ENCODE assay signal across 9 mouse cellular contexts in genomic region chr4:46649161-46649560, GRCm38 (mm10). TPM values are rescaled to one million over a fixed set of nuclear protein-coding genes. Genes with fewer than 3 reads are reported as not detected.
A peak's percentile ranks its signal among the peaks of the same experiment; 100 is the strongest.
DNase-seq lines count a peak whose midpoint lies in the region; ATAC-seq and TF ChIP-seq lines count a peak whose summit lies in the region.
"Had no signal": no experiment of that assay in that cellular context is flagged by ENCODE, and none has a peak within 500 bp of the region (broad histone marks: within the 10 kb centered on the region; RNA-seq: fewer than 3 reads in every experiment).

No protein-coding gene starts in this region.

- no peak overlapping the region for H3K9ac ChIP-seq in neural tube, embryonic 11.5 days (ENCODE audit: low read length)
- H3K9ac ChIP-seq in limb, embryonic 14.5 days (ENCODE audit: low read depth, low read length, severe bottlenecking) = 0 out of 2 replicates have a peak overlapping the region, but pooled peaks have one; percentile 69
- peak overlapping the region; percentile 76 for H3K9ac ChIP-seq in stomach, embryonic 16.5 days (ENCODE audit: low read length)

- peak overlapping the region; percentile 93 for H3K4me2 ChIP-seq in neural tube, embryonic 11.5 days (ENCODE audit: low read depth)
- peak overlapping the region; percentile 85 for H3K4me2 ChIP-seq in limb, embryonic 14.5 days (replicated peaks; ENCODE audit: low read depth, low read length, severe bottlenecking)
- peak overlapping the region; percentile 96 for H3K4me2 ChIP-seq in stomach, embryonic 16.5 days (ENCODE audit: low read depth, low read length)

- no peak for TF ChIP-seq CTCF in cerebellum, adult 2 months (IDR thresholded peaks at IDR 0.05; ENCODE audit: borderline replicate concordance, insufficient read depth, low read depth, low read length)

- no peak for TF ChIP-seq POLR2A in cerebellum, adult 2 months (IDR thresholded peaks at IDR 0.05; ENCODE audit: borderline replicate concordance, insufficient read depth, low read length)
- TF ChIP-seq POLR2A in limb, embryonic 14.5 days (IDR thresholded peaks at IDR 0.05; ENCODE audit: borderline replicate concordance, extremely low read depth, insufficient read depth, insufficient read length) = no peak

- H3K4me1 ChIP-seq in cerebellum, adult 2 months (ENCODE audit: control insufficient read depth, insufficient read depth, low read length) = no peaks in the 10 kb centered on the region; the same call in 1 of the 2 replicates
- H3K4me1 ChIP-seq in neural tube, embryonic 11.5 days (ENCODE audit: control insufficient read depth, insufficient read depth, low read length) = peaks cover 9% of the 10 kb centered on the region; the same call in 1 of the 2 replicates
- H3K4me1 ChIP-seq in limb, embryonic 14.5 days (ENCODE audit: control insufficient read depth, insufficient read depth, low read length) = peaks cover 6% of the 10 kb centered on the region; the same call in 1 of the 2 replicates
- H3K4me1 ChIP-seq in stomach, embryonic 16.5 days (ENCODE audit: control insufficient read depth, insufficient read depth, low read length) = peaks cover 5% of the 10 kb centered on the region; the same call in 1 of the 2 replicates

- no peak overlapping the region for H3K27ac ChIP-seq in cerebellum, adult 2 months (ENCODE audit: insufficient read depth, low read length)
- H3K27ac ChIP-seq in neural tube, embryonic 11.5 days (ENCODE audit: low read depth, low read length) = no peak overlapping the region
- H3K27ac ChIP-seq in limb, embryonic 14.5 days (replicated peaks; ENCODE audit: low read depth, low read length) = no peak overlapping the region
- peak overlapping the region; percentile 26; the same call in 1 of the 2 replicates for H3K27ac ChIP-seq in stomach, embryonic 16.5 days (ENCODE audit: low read length)

- WGBS in cerebellum, adult 2 months = 74% methylated on average over 4 of the region's 4 CpGs
- 59% methylated on average over 4 of the region's 4 CpGs for WGBS in neural tube, embryonic 11.5 days
- WGBS in limb, embryonic 14.5 days = 59% methylated on average over 4 of the region's 4 CpGs
- WGBS in stomach, embryonic 16.5 days = 27% methylated on average over 4 of the region's 4 CpGs

- ATAC-seq in cerebellum, adult (ENCODE audit: insufficient number of reproducible peaks, low FRiP score, low TSS enrichment) = no peak
- no peak for ATAC-seq in neural tube, embryonic 11.5 days (ENCODE audit: insufficient read depth, low FRiP score, low TSS enrichment)
- ATAC-seq in limb, embryonic 14.5 days (ENCODE audit: low FRiP score, low read depth) = no peak
- ATAC-seq in stomach, embryonic 16.5 days (ENCODE audit: insufficient read depth, low FRiP score) = no peak

- no peaks in the 10 kb centered on the region for H3K36me3 ChIP-seq in neural tube, embryonic 11.5 days (ENCODE audit: control insufficient read depth, insufficient read depth, low read length)
- no peaks in the 10 kb centered on the region for H3K36me3 ChIP-seq in limb, embryonic 14.5 days (ENCODE audit: control insufficient read depth, insufficient read depth, low read length)
- H3K36me3 ChIP-seq in stomach, embryonic 16.5 days (ENCODE audit: control insufficient read depth, insufficient read depth, low read length) = no peaks in the 10 kb centered on the region

- H3K27me3 ChIP-seq in cerebellum, adult 2 months (ENCODE audit: control insufficient read depth, insufficient read depth, low read length) = no peaks in the 10 kb centered on the region
- peaks cover 18% of the 10 kb centered on the region for H3K27me3 ChIP-seq in neural tube, embryonic 11.5 days (ENCODE audit: control insufficient read depth, insufficient read depth, low read length)
- peaks cover 17% of the 10 kb centered on the region; the same call in 1 of the 2 replicates for H3K27me3 ChIP-seq in limb, embryonic 14.5 days (ENCODE audit: control insufficient read depth, insufficient read depth, low read length)
- H3K27me3 ChIP-seq in stomach, embryonic 16.5 days (ENCODE audit: control insufficient read depth, insufficient read depth, low read length) = peaks cover 6% of the 10 kb centered on the region; the same call in 1 of the 2 replicates

- DNase-seq in cerebellum, adult 2 months = no peak
- no peak for DNase-seq in neural tube, embryonic 11.5 days (ENCODE audit: low spot score)
- no peak for DNase-seq in neural tube, embryonic 10.5 days (ENCODE audit: extremely low spot score, low spot score)
- DNase-seq in limb, embryonic 14.5 days (ENCODE audit: low spot score) = no peak
- no peak for DNase-seq in cerebellum, adult 18-20 months
- no peak for DNase-seq in cerebellum, adult 11 months
- DNase-seq: left cerebral cortex, postnatal 4 days had no signal

- peak overlapping the region; percentile 89 for H3K4me3 ChIP-seq in cerebellum, adult 2 months (replicated peaks; ENCODE audit: insufficient read depth, low read depth, low read length)
- H3K4me3 ChIP-seq in neural tube, embryonic 11.5 days (ENCODE audit: low read depth, low read length) = peak overlapping the region; percentile 62; the same call in 1 of the 2 replicates
- peak overlapping the region; percentile 64 for H3K4me3 ChIP-seq in limb, embryonic 14.5 days (replicated peaks; ENCODE audit: low read length)
- H3K4me3 ChIP-seq in stomach, embryonic 16.5 days (replicated peaks; ENCODE audit: low read length) = peak overlapping the region; percentile 58

- H3K9me3 ChIP-seq in neural tube, embryonic 11.5 days (ENCODE audit: control insufficient read depth, low read length) = no peaks in the 10 kb centered on the region
- H3K9me3 ChIP-seq in limb, embryonic 14.5 days (ENCODE audit: control insufficient read depth, low read length) = no peaks in the 10 kb centered on the region
- no peaks in the 10 kb centered on the region for H3K9me3 ChIP-seq in stomach, embryonic 16.5 days (replicated peaks; ENCODE audit: control insufficient read depth, low read length)

RNA-seq across cellular contexts. Expression of gene Tbc1d2, which starts 0.8 kb away (rescaled TPM):
- polyA plus RNA-seq in cerebellum, adult 2 months (2012; rRNA removed) = 3.0 and 3.2 TPM in 2 replicates
- 0.84 and 1.1 TPM in 2 replicates for polyA plus RNA-seq in neural tube, embryonic 11.5 days (2014; fragmentation: Nextera tagmentation; extraction: Ambion mirVana)
- 2.1 and 2.3 TPM in 2 replicates for polyA plus RNA-seq in limb, embryonic 14.5 days (2012; rRNA removed)
- 1.5 and 1.9 TPM in 2 replicates for polyA plus RNA-seq in limb, embryonic 14.5 days (2014; fragmentation: Nextera tagmentation; extraction: Ambion mirVana)
- 2.9 and 3.1 TPM in 2 replicates for polyA plus RNA-seq in stomach, embryonic 16.5 days (2015; fragmentation: Nextera tagmentation; extraction: Ambion mirVana)

RNA-seq across cellular contexts. Expression of gene Coro2a, which starts 47.2 kb away (rescaled TPM):
- polyA plus RNA-seq in cerebellum, adult 2 months (2012; rRNA removed) = 26.6 and 28.8 TPM in 2 replicates
- 6.9 and 8.8 TPM in 2 replicates for polyA plus RNA-seq in neural tube, embryonic 11.5 days (2014; fragmentation: Nextera tagmentation; extraction: Ambion mirVana)
- 3.2 and 3.6 TPM in 2 replicates for polyA plus RNA-seq in limb, embryonic 14.5 days (2012; rRNA removed)
- 2.2 and 2.4 TPM in 2 replicates for polyA plus RNA-seq in limb, embryonic 14.5 days (2014; fragmentation: Nextera tagmentation; extraction: Ambion mirVana)
- polyA plus RNA-seq in stomach, embryonic 16.5 days (2015; fragmentation: Nextera tagmentation; extraction: Ambion mirVana) = 26.4 and 27.1 TPM in 2 replicates
